Mouse (Mus musculus) forebrain, embryonic 11.5 days (tissue): ENCODE results near the gene Ccnd3. TPM values are rescaled to one million over a fixed set of nuclear protein-coding genes. Genes with fewer than 3 reads are reported as not detected.

Experiments
- ATAC-seq: fragments of 200-750 bp; cut with Nextera tagmentation; replicated peaks from 2 replicates; pipeline ENCODE4 v1.8.0; 2017; ENCODE audit warnings: moderate TSS enrichment; ENCODE audit not compliant: low FRiP score
- DNase-seq: peaks from one replicate; pipeline ENCODE4 v3.0.0-alpha.2; 2017; ENCODE audit warnings: low spot score
- H3K27ac ChIP-seq: fragments of 300-500 bp; sonication (generic); 2 replicates; pipeline ENCODE4 v1.5.1; 2014; ENCODE audit warnings: low read depth, low read length
- H3K27me3 ChIP-seq: fragments of 300-500 bp; sonication (generic); 2 replicates; pipeline ENCODE4 v1.6.1; 2014; ENCODE audit warnings: mild to moderate bottlenecking, low read length, mixed read lengths; ENCODE audit not compliant: control insufficient read depth, insufficient read depth
- H3K36me3 ChIP-seq: fragments of 300-500 bp; sonication (generic); 2 replicates; pipeline ENCODE4 v1.6.1; 2014; ENCODE audit warnings: mild to moderate bottlenecking, low read length, moderate library complexity, mixed read lengths; ENCODE audit not compliant: control insufficient read depth, insufficient read depth
- H3K4me1 ChIP-seq: fragments of 300-500 bp; sonication (generic); replicated peaks from 2 replicates; pipeline ENCODE4 v1.6.1; 2014; ENCODE audit warnings: low read length, mixed read lengths; ENCODE audit not compliant: control insufficient read depth, insufficient read depth
- H3K4me2 ChIP-seq: fragments of 300-500 bp; sonication (generic); 2 replicates; pipeline ENCODE4 v1.6.1; 2014; ENCODE audit warnings: low read depth, mild to moderate bottlenecking, low read length, moderate library complexity, mixed read lengths; ENCODE audit not compliant: severe bottlenecking
- H3K4me3 ChIP-seq: fragments of 300-500 bp; sonication (generic); 2 replicates; pipeline ENCODE4 v1.5.1; 2014; ENCODE audit warnings: low read depth, low read length
- H3K9ac ChIP-seq: fragments of 300-500 bp; sonication (generic); 2 replicates; pipeline ENCODE4 v1.6.1; 2014; ENCODE audit warnings: low read length
- H3K9me3 ChIP-seq: fragments of 300-500 bp; sonication (generic); 2 replicates; pipeline ENCODE4 v1.6.1; 2016; ENCODE audit warnings: low read length, mixed read lengths; ENCODE audit not compliant: control insufficient read depth
- WGBS: fragments of 180-500 bp; shearing (Covaris S2); extraction: QIAGEN DNeasy Blood & Tissue Kit; methylation state at CpG from one replicate; pipeline ENCODE4 v1.1.7; 2014; 5-methylcytosine and 5-hydroxymethylcytosine counted together
- polyA plus RNA-seq: library from polyadenylated mRNA; unstranded; fragments of >200 nt; fragmentation: Nextera tagmentation; extraction: Ambion mirVana; gene quantifications from 2 replicates; pipeline ENCODE4 v1.2.1, GENCODE M21; 2014

Gene Ccnd3
- polyA plus RNA-seq, 1 experiment from 2014 or later, result 253 TPM

- 0 out of 2 replicates have a peak overlapping the region, but pooled peaks have one; percentile 15 for H3K4me2 ChIP-seq
- H3K27ac ChIP-seq, result no peak overlapping the region
- no peaks in the 10 kb centered on the region for H3K27me3 ChIP-seq
- no peaks in the 10 kb centered on the region for H3K36me3 ChIP-seq
- H3K4me3 ChIP-seq, result no peak overlapping the region
- peak overlapping the region; percentile 20; the same call in 1 of the 2 replicates for H3K9ac ChIP-seq
- DNase-seq (no peak), ATAC-seq (no peak)
- 66% methylated on average over 4 of the region's 4 CpGs for WGBS
- no peaks in the 10 kb centered on the region for H3K9me3 ChIP-seq
- H3K4me1 ChIP-seq, result peaks cover 4% of the 10 kb centered on the region; the same call in 1 of the 2 replicates
Measured at GRCm38 (mm10) chr17:47632181-47632840, 127.5 kb downstream of the Ccnd3 start.

GRCm38 (mm10) chr17:47633999-47634770 is 129.3 kb downstream of the Ccnd3 start:
- ATAC-seq, result no peak
- peaks cover 2% of the 10 kb centered on the region; the same call in 1 of the 2 replicates for H3K4me1 ChIP-seq
- DNase-seq, result no peak
- H3K9me3 ChIP-seq, result no peaks in the 10 kb centered on the region
- WGBS, result 88% methylated on average over 7 of the region's 7 CpGs
- no peak overlapping the region for H3K4me2 ChIP-seq
- no peaks in the 10 kb centered on the region for H3K36me3 ChIP-seq
- H3K4me3 ChIP-seq, result no peak overlapping the region
- no peaks in the 10 kb centered on the region for H3K27me3 ChIP-seq
- H3K9ac ChIP-seq, result no peak overlapping the region
- H3K27ac ChIP-seq, result no peak overlapping the region

DNA sequence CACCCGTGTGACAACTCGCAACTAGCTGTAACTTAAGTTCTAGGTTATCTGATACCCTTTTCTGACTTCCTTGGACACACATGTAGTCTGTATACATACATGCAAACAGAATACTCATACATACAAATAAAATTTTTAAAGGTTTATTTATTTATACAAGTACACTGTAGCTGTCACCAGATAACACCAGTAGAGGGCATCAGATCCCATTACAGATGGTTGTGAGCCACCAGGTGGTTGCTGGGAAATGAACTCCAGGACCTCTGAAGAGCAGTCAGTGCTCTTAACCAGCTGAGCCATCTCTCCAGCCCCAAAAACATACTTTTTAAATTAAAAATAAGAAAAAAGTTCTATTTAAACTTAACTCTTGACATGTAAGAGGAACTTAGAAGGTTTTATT is 138.1 kb downstream of the Ccnd3 start:
- no peak for DNase-seq
- H3K27ac ChIP-seq, result no peak overlapping the region
- H3K4me2 ChIP-seq, result no peak overlapping the region
- no peaks in the 10 kb centered on the region for H3K9me3 ChIP-seq
- no peak for ATAC-seq
- no peaks in the 10 kb centered on the region for H3K27me3 ChIP-seq
- H3K4me1 ChIP-seq, result no peaks in the 10 kb centered on the region
- no peak overlapping the region for H3K9ac ChIP-seq
- no peaks in the 10 kb centered on the region for H3K36me3 ChIP-seq
- H3K4me3 ChIP-seq, result no peak overlapping the region
- WGBS, result 86% methylated on average over 2 of the region's 2 CpGs

DNA sequence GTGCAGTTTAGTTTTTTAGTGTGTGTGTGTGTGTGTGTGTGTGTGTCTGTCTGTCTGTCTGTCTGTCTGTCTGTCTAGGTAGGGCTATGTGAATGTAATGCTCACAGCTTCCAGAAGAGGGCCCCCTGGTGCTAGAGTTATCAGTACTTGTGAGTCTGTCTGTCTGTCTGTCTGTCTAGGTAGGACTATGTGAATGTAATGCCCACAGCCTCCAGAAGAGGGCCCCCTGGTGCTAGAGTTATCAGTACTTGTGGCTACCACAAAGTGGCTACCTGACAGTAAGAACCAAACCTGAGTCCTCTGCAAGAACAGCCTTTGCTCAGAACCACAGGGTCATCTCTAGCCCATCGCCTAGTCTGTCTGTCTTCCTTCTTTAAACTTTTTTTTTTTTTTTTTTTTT is 141.8 kb downstream of the Ccnd3 start:
- H3K4me1 ChIP-seq, result no peaks in the 10 kb centered on the region; the same call in 1 of the 2 replicates
- 56% methylated on average over 1 of the region's 1 CpGs for WGBS
- H3K4me2 ChIP-seq, result no peak overlapping the region
- H3K4me3 ChIP-seq, result no peak overlapping the region
- H3K27me3 ChIP-seq, result no peaks in the 10 kb centered on the region
- ATAC-seq (no peak), DNase-seq (peak; percentile 87)
- no peaks in the 10 kb centered on the region for H3K9me3 ChIP-seq
- H3K9ac ChIP-seq, result no peak overlapping the region
- no peaks in the 10 kb centered on the region for H3K36me3 ChIP-seq
- H3K27ac ChIP-seq, result no peak overlapping the region

- Histone ChIP-seq H3K27me3 (no peaks in the 10 kb centered on the region), H3K27ac (peak overlapping the region; percentile 19; the same call in 1 of the 2 replicates), H3K36me3 (no peaks in the 10 kb centered on the region), H3K4me2 (no peak overlapping the region), H3K4me1 (no peaks in the 10 kb centered on the region; the same call in 1 of the 2 replicates), H3K9ac (no peak overlapping the region), H3K9me3 (no peaks in the 10 kb centered on the region), H3K4me3 (no peak overlapping the region)
- DNase-seq (no peak), ATAC-seq (peak; percentile 30; the same call in 1 of the 2 replicates)
- WGBS, result 46% methylated on average over 4 of the region's 4 CpGs
Measured at GRCm38 (mm10) chr17:47648966-47649365, 144.1 kb downstream of the Ccnd3 start.

Other genes with a start within 250 kb of the Ccnd3 start
- 67.2 and 71.4 TPM in 2 replicates for gene Mrps10, start 136.2 kb upstream of the Ccnd3 start, polyA plus RNA-seq
- gene Guca1b, start 119.7 kb upstream of the Ccnd3 start, polyA plus RNA-seq, result 0.48 and 0.75 TPM in 2 replicates
- 0.75 and 1.3 TPM in 2 replicates for gene Guca1a, start 104.5 kb upstream of the Ccnd3 start, polyA plus RNA-seq
- gene AI661453, start 68.4 kb upstream of the Ccnd3 start, polyA plus RNA-seq, result 0.27 and 0.31 TPM in 2 replicates
- gene 1700001C19Rik, start 67.7 kb upstream of the Ccnd3 start, polyA plus RNA-seq, result 0.40 TPM in 1 of 2 replicates, not detected in the other
- 29.6 and 32.2 TPM in 2 replicates for gene Taf8, start 2.8 kb upstream of the Ccnd3 start, polyA plus RNA-seq
- gene Bysl, start 106.4 kb downstream of the Ccnd3 start, polyA plus RNA-seq, result 34.6 and 37.3 TPM in 2 replicates
- gene Med20, start 106.5 kb downstream of the Ccnd3 start, polyA plus RNA-seq, result 44.5 and 45.5 TPM in 2 replicates
- 2.4 and 3.6 TPM in 2 replicates for gene Gm20517, start 106.5 kb downstream of the Ccnd3 start, polyA plus RNA-seq
- gene Usp49, start 125.6 kb downstream of the Ccnd3 start, polyA plus RNA-seq, result 7.2 and 8.1 TPM in 2 replicates
- 326 and 354 TPM in 2 replicates for gene Tomm6, start 183.3 kb downstream of the Ccnd3 start, polyA plus RNA-seq
- 8.3 and 8.4 TPM in 2 replicates for gene Frs3, start 184.0 kb downstream of the Ccnd3 start, polyA plus RNA-seq
- gene Gm21981, start 189.4 kb downstream of the Ccnd3 start, polyA plus RNA-seq, result 1.4 and 1.6 TPM in 2 replicates
- gene Prickle4, start 189.7 kb downstream of the Ccnd3 start, polyA plus RNA-seq, result 0.80 and 1.3 TPM in 2 replicates
- not detected in 2 replicates for gene Pgc, start 221.8 kb downstream of the Ccnd3 start, polyA plus RNA-seq
- 1.9 and 3.3 TPM in 2 replicates for gene Tfeb, start 232.0 kb downstream of the Ccnd3 start, polyA plus RNA-seq